Comparison of ENCODE assay signal across 16 mouse cellular contexts in genomic region chr3:43426672-43427071, GRCm38 (mm10).
"Had no signal": no experiment of that assay in that cellular context is flagged by ENCODE, and none has a peak within 500 bp of the region (broad histone marks: within the 10 kb centered on the region; RNA-seq: fewer than 3 reads in every experiment).

No protein-coding gene starts in this region.

- DNase-seq: retina, postnatal 1 day; right cerebral cortex, adult 18-20 months; right cerebral cortex, postnatal 14 days; right cerebral cortex, postnatal 25 days; right cerebral cortex, postnatal 4 days; spleen, adult 18-20 months; thymus, adult 18-20 months; thymus, adult 2 months; thymus, postnatal 14 days; thymus, postnatal 25 days; thymus, postnatal 36 days; thymus, postnatal 4 days had no signal

- H3K4me1 ChIP-seq: neural tube, embryonic 13.5 days; neural tube, embryonic 15.5 days; stomach, embryonic 15.5 days had no signal

- H3K27ac ChIP-seq: neural tube, embryonic 13.5 days; neural tube, embryonic 15.5 days; stomach, embryonic 15.5 days; stomach, postnatal 0 days had no signal

- H3K27me3 ChIP-seq: neural tube, embryonic 13.5 days; neural tube, embryonic 15.5 days; stomach, embryonic 15.5 days had no signal

- H3K4me3 ChIP-seq: neural tube, embryonic 13.5 days; neural tube, embryonic 15.5 days; stomach, embryonic 15.5 days had no signal

- H3K4me2 ChIP-seq: neural tube, embryonic 13.5 days; neural tube, embryonic 15.5 days; stomach, embryonic 15.5 days had no signal

- H3K36me3 ChIP-seq: neural tube, embryonic 13.5 days; neural tube, embryonic 15.5 days; stomach, embryonic 15.5 days had no signal

- H3K9ac ChIP-seq: neural tube, embryonic 13.5 days; neural tube, embryonic 15.5 days; stomach, embryonic 15.5 days had no signal

- H3K9me3 ChIP-seq: neural tube, embryonic 13.5 days; neural tube, embryonic 15.5 days; stomach, embryonic 15.5 days had no signal
